Mouse (Mus musculus) midbrain, embryonic 10.5 days (tissue): ENCODE measurements around the gene Rgs6. TPM values are rescaled to one million over a fixed set of nuclear protein-coding genes. Genes with fewer than 3 reads are reported as not detected.

Experiments used
- DNase-seq: peaks from one replicate; pipeline ENCODE4 v3.0.0-alpha.2; 2017; ENCODE audit warnings: low spot score
- H3K27ac ChIP-seq: fragments of 300-500 bp; sonication (generic); replicated peaks from 2 replicates; pipeline ENCODE4 v1.5.1; 2016; ENCODE audit warnings: mild to moderate bottlenecking
- H3K27me3 ChIP-seq: fragments of 300-500 bp; sonication (generic); 2 replicates; pipeline ENCODE4 v1.6.1; 2016; ENCODE audit warnings: low read depth, mild to moderate bottlenecking; ENCODE audit not compliant: poor library complexity, severe bottlenecking
- H3K36me3 ChIP-seq: fragments of 300-500 bp; sonication (generic); 2 replicates; pipeline ENCODE4 v1.6.1; 2016; ENCODE audit warnings: mild to moderate bottlenecking, moderate library complexity
- H3K4me1 ChIP-seq: fragments of 300-500 bp; sonication (generic); 2 replicates; pipeline ENCODE4 v1.6.1; 2016
- H3K4me3 ChIP-seq: fragments of 300-500 bp; sonication (generic); 2 replicates; pipeline ENCODE4 v1.5.1; 2016; ENCODE audit warnings: mild to moderate bottlenecking, moderate library complexity
- H3K9me3 ChIP-seq: fragments of 300-500 bp; sonication (generic); replicated peaks from 2 replicates; pipeline ENCODE4 v1.6.1; 2016; ENCODE audit warnings: mild to moderate bottlenecking
- WGBS: fragments of 180-500 bp; shearing (Covaris S2); methylation state at CpG from one replicate; pipeline ENCODE4 v1.1.7; 2016; 5-methylcytosine and 5-hydroxymethylcytosine counted together
- polyA plus RNA-seq: library from polyadenylated mRNA; unstranded; fragments of >200 nt; fragmentation: Nextera tagmentation; extraction: Ambion mirVana; gene quantifications from 2 replicates; pipeline ENCODE4 v1.2.1, GENCODE M21; 2016

Rgs6 gene
- 0.33 and 0.78 TPM in 2 replicates for polyA plus RNA-seq

DNA sequence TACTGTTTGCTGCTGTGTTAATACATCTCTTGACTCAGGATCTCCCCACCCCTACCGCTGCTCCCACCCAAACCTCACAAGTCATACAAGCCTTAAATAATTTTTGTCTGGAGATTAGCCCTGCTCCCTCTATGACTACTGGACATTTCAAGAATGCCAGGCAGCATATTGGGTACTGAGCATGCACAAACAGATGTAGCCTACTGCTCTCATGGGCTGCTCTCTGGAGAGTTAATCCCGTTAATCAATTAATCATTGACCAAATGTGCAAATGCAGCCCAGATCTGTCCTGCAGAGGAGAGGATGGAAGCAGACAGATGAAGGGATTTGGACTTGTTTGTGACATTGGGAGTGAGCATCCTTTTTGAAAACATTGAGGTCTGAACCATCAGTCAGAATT, at the start of gene Rgs6:
Gene Rgs6 (plus strand): TSS at position 276 of the 400 bp plus-strand sequence.
- Histone ChIP-seq H3K4me3 (no peak within 1 kb of the TSS), H3K4me1 (peaks cover 17% of the 10 kb centered on the region), H3K27me3 (no peaks in the 10 kb centered on the region), H3K9me3 (0 out of 2 replicates have a peak, but pooled peaks cover 4% of the 10 kb centered on the region), H3K27ac (no peak within 1 kb of the TSS), H3K36me3 (no peaks in the 10 kb centered on the region)
- 90% methylated on average over 2 of the region's 2 CpGs for WGBS
- DNase-seq: no peak

DNA sequence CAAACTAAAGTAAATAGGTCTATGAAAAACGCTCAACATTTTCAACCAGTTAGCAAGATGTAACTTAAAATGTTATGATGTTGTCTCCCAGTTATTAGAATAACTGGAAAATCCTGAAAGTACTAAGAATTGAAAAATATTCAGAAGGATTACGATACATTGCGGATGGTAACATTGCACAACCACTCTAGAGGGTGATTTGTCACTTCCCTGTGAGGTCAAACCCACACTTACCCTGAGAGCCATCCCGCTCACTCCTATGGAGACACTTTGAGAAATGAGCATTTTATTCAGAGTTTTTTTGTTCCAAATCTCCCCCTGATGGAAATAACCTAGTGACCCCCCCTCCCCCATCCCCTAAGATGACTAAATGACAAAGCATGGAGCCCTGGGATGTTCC, 41.0 kb upstream of the Rgs6 start:
- peaks cover 10% of the 10 kb centered on the region; the same call in 1 of the 2 replicates for H3K9me3 ChIP-seq

DNA sequence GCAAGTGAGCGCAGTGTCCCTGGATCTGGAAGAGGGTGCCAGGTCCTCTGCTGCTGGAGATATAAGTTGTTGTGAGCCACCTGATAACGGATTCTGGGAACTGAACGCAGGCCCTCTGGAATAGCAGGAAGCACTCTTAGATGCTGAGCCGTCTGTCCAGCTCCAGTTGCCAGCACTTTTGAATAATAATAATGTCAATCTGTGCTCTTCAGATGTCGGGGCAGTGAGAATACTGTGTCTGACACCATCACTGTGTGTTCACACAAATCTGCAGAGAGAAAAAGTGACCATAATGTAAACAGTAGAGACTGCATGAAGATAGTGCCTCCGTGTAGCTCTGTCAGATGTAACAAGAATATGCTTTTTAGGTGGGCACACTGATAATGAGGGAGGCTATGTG, 38.9 kb upstream of the Rgs6 start:
- WGBS: 90% methylated on average over 6 of the region's 6 CpGs

More for the DNA sequence above, 41.0 kb upstream of the Rgs6 start:
- Histone ChIP-seq H3K4me3 (no peak overlapping the region), H3K36me3 (no peaks in the 10 kb centered on the region), H3K27me3 (no peaks in the 10 kb centered on the region), H3K4me1 (no peaks in the 10 kb centered on the region), H3K27ac (no peak overlapping the region)
- DNase-seq: no peak
- 88% methylated on average over 4 of the region's 4 CpGs for WGBS

DNA sequence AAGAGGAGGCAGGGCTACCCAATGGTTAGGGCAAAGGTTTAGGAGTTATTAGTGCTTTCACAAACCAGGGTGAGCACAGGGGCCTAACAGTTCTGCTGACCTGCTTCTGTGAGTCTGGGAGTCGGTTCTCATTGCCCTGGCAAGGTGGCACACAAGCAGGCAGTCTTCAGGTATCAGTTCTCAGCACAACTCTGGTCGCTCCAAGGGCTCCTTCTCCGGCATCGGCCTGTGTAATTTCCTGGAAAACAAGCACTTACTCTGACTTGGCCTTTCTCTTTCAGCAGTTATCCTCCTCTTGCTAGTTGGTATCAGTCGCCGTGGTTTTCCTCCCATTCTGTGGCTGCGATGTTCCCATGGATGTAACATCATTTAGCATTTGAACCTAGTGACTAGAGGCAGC, 38.0 kb upstream of the Rgs6 start:
- no peak overlapping the region for H3K4me3 ChIP-seq
- 92% methylated on average over 7 of the region's 7 CpGs for WGBS
- DNase-seq: no peak

More for the DNA sequence above, 38.9 kb upstream of the Rgs6 start:
- H3K4me1 ChIP-seq: no peaks in the 10 kb centered on the region
- H3K4me3 ChIP-seq: no peak overlapping the region
- DNase-seq: no peak
- H3K36me3 ChIP-seq: no peaks in the 10 kb centered on the region
- peaks cover 10% of the 10 kb centered on the region; the same call in 1 of the 2 replicates for H3K9me3 ChIP-seq
- no peak overlapping the region for H3K27ac ChIP-seq
- H3K27me3 ChIP-seq: no peaks in the 10 kb centered on the region

DNA sequence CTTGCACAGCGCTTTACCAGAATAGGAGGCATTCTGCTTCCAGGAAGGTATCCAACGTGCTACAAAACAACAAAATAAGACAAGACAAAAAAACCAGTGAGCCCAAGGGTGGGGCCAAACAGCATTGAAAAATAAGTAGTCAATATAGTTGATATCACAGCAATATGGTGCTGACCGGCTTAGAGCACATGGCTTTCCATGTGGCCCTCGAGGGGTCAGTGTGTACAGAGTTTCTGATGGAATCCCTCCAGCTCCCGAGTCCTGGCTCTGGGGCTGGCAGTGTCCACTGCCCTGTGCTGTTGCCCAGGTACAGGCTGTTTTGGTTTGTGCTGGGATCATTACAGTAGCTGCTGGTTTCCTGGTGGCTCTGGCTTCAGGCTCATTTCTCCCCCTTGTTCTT, 35.7 kb upstream of the Rgs6 start:
- H3K4me3 ChIP-seq: no peak overlapping the region
- no peak overlapping the region for H3K27ac ChIP-seq
- no peaks in the 10 kb centered on the region for H3K27me3 ChIP-seq
- 90% methylated on average over 5 of the region's 5 CpGs for WGBS
- H3K4me1 ChIP-seq: no peaks in the 10 kb centered on the region
- H3K9me3 ChIP-seq: peaks cover 10% of the 10 kb centered on the region; the same call in 1 of the 2 replicates
- no peaks in the 10 kb centered on the region for H3K36me3 ChIP-seq
- DNase-seq: no peak

More for the DNA sequence above, 38.0 kb upstream of the Rgs6 start:
- Histone ChIP-seq H3K27me3 (no peaks in the 10 kb centered on the region), H3K36me3 (no peaks in the 10 kb centered on the region), H3K27ac (no peak overlapping the region), H3K9me3 (peaks cover 10% of the 10 kb centered on the region; the same call in 1 of the 2 replicates), H3K4me1 (no peaks in the 10 kb centered on the region)

DNA sequence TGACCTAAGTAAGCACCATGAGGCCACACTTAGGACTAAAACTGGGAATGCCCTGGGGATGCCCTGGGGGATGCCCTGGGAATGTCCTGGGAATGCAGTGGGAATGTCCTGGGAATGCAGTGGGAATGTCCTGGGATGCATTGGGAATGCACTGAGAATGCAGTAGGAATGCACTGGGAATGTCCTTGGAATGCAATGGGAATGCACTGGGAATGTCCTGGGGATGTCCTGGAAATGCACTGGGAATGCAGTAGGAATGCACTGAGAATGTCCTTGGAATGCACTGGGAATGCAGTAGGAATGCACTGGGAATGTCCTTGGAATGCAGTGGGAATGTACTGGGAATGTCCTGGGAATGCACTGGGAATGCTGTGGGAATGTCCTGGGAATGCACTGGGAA, 25.2 kb upstream of the Rgs6 start:
- H3K4me3 ChIP-seq: no peak overlapping the region
- no peak for DNase-seq
- no peaks in the 10 kb centered on the region for H3K36me3 ChIP-seq
- no peaks in the 10 kb centered on the region for H3K9me3 ChIP-seq
- no peaks in the 10 kb centered on the region for H3K4me1 ChIP-seq
- no peaks in the 10 kb centered on the region for H3K27me3 ChIP-seq
- H3K27ac ChIP-seq: no peak overlapping the region

DNA sequence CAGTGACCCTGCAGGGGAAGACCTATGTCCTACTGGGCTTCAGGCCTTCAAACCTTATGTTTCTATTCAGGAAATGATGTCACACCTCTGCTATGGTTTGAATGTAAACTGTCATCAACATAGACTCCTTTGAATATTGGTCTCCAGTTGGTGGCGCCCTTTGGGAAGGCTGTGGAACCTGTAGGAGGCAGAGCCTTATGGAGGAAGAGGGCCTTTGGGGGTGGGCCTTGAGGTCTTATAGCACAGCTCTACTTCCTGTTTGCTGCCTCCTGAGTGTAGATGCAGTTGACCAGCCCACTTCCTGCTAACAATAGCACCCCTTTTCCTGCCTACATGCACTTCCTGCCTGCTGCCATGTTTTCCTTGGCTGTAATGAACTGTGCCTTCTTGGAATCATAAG, 19.7 kb upstream of the Rgs6 start:
- H3K36me3 ChIP-seq: no peaks in the 10 kb centered on the region
- 94% methylated on average over 1 of the region's 1 CpGs for WGBS
- H3K4me1 ChIP-seq: no peaks in the 10 kb centered on the region
- DNase-seq: no peak
- H3K27ac ChIP-seq: no peak overlapping the region
- H3K27me3 ChIP-seq: no peaks in the 10 kb centered on the region
- H3K4me3 ChIP-seq: no peak overlapping the region
- H3K9me3 ChIP-seq: no peaks in the 10 kb centered on the region

DNA sequence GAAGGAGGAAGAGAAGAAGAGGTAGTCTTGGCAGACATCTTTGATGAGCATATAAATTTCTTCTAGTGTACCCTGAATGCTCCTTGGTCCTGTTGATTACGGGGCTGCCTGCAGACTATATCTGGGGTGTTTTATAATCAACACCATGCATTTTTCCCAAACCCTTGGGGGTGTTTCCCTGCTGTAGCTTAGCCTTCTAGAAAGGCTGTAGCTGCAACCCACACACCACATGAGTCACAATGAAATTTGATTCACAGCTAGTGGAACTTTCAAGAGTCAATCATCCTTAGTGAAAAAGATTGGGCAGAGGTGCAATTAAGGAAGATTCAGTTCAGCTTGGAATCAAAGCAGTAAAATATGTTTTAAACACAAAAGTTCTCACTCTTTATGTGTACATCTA, 15.4 kb upstream of the Rgs6 start:
- DNase-seq: no peak
- Histone ChIP-seq H3K4me3 (no peak overlapping the region), H3K4me1 (no peaks in the 10 kb centered on the region), H3K27ac (no peak overlapping the region), H3K27me3 (no peaks in the 10 kb centered on the region), H3K9me3 (no peaks in the 10 kb centered on the region), H3K36me3 (no peaks in the 10 kb centered on the region)
- WGBS: 79% methylated on average over 1 of the region's 1 CpGs

DNA sequence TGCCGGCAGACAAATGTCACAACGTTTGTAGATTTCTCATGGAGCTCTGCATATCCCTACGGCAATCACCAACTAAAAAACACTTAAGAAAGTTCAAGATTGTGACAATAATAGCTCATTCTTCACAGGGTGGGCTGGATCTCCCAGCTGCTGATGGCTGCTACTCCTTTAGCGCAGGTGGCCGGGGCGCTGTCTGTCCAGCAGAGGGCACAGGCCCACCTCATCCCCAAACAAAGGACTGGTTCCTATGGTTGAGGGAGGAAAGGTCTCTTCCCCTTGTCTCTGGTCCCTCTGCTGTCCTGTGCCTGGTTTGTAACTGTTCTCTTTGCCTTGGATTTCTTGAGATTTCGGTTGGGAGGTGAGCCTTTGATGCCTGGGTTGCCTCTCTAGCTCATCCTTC, 1.5 kb upstream of the Rgs6 start:
- Histone ChIP-seq H3K36me3 (no peaks in the 10 kb centered on the region), H3K4me3 (no peak overlapping the region), H3K27me3 (no peaks in the 10 kb centered on the region), H3K9me3 (no peaks in the 10 kb centered on the region), H3K27ac (no peak overlapping the region), H3K4me1 (peaks cover 17% of the 10 kb centered on the region)
- 44% methylated on average over 7 of the region's 7 CpGs for WGBS
- DNase-seq: peak; percentile 23

DNA sequence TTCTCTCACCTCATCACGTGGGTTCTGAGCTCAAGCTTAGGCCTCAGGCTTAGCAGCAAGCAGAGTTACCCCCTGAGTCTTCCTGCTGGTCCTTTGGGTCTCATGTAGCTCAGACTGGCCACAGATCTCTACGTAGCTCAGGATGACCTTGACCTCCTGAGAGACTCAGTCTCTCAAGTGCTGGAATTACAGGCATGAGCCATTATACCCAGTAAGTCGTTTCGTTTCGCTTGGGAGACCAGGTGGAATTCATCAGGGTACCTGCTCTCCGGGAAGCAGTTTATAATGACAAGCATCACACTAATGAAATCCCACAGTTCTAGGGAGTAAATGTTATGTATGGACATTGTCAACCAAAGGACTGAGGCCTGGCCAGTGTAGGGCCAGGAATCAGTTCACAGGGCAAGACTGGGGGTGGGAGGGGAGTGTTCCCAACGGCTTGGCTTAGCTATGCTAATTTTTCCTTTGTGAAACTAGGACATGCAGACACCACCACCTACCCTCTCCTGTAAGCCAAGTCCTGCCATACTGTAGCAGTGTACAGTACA, 670 bp upstream of the Rgs6 start:
- no peak overlapping the region for H3K27ac ChIP-seq
- 62% methylated on average over 7 of the region's 7 CpGs for WGBS
- no peaks in the 10 kb centered on the region for H3K9me3 ChIP-seq
- H3K36me3 ChIP-seq: no peaks in the 10 kb centered on the region
- H3K4me1 ChIP-seq: peaks cover 17% of the 10 kb centered on the region
- DNase-seq: no peak
- no peaks in the 10 kb centered on the region for H3K27me3 ChIP-seq
- H3K4me3 ChIP-seq: no peak overlapping the region

DNA sequence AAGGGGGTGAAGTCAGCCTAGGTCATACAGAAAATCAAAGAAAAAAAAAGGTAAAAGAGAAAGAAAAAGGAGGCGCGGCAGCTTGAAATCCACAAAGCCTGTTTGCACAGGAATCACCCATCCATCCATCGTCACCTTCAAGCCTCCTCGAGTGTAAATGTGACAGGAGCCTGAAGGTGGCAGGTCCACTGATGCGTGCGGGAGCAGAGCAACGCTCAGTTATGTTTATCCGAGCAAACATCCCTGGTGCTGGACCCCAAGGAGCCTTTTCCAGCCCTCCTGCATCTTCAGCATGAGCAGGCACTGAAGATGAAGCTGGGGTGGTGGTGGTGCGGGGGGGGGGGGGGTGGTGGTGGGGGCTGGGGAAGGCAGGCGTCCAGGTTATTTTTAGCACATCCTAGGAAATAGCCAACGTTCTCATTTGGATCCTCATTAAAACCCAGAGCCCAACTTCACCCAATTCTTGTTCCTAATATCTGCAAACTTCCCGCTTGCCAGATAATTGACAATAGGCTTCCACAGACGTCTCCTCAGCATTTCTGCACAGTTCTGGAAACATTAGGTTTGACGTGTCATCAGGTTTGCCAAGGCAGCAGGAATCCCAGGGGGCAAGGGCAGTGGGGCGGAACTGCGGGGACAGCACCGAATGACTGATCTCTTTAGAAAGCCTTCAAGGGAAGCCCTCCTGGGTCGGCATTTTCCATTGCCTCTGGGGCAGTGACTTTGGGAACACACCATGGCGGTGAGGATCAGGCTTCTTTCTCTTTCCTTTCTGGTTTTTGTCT, 946 bp downstream of the Rgs6 start:
- H3K4me3 ChIP-seq: no peak overlapping the region
- H3K27me3 ChIP-seq: no peaks in the 10 kb centered on the region
- WGBS: 37% methylated on average over 19 of the region's 19 CpGs
- peaks cover 17% of the 10 kb centered on the region for H3K4me1 ChIP-seq
- DNase-seq: no peak
- 0 out of 2 replicates have a peak overlapping the region, but pooled peaks have one; percentile 17 for H3K27ac ChIP-seq
- H3K36me3 ChIP-seq: no peaks in the 10 kb centered on the region
- 0 out of 2 replicates have a peak, but pooled peaks cover 7% of the 10 kb centered on the region for H3K9me3 ChIP-seq

DNA sequence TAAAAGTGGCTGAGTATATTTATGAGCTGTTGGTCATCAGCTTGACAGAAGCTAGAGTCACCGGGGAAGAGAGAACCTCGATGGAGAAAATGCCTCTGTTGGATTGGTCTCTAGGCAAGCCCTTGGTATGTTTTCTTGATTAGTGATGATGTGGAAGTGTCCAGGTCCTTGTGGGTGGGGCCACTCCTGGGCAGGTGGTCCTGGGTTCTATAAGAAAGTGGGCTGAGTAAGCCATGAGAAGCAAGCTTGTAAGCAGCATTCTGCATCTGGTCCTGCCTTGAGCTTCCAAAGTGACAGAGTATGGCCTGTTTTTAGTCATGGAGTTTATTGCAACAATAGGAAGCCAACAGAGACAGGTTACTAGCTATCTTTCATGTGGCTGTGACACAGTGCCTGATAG, 10.9 kb downstream of the Rgs6 start:
- no peaks in the 10 kb centered on the region for H3K9me3 ChIP-seq
- no peak overlapping the region for H3K27ac ChIP-seq
- H3K4me1 ChIP-seq: no peaks in the 10 kb centered on the region; the same call in 1 of the 2 replicates
- H3K4me3 ChIP-seq: no peak overlapping the region
- H3K27me3 ChIP-seq: no peaks in the 10 kb centered on the region
- H3K36me3 ChIP-seq: no peaks in the 10 kb centered on the region
- DNase-seq: no peak
- WGBS: 94% methylated on average over 2 of the region's 2 CpGs

DNA sequence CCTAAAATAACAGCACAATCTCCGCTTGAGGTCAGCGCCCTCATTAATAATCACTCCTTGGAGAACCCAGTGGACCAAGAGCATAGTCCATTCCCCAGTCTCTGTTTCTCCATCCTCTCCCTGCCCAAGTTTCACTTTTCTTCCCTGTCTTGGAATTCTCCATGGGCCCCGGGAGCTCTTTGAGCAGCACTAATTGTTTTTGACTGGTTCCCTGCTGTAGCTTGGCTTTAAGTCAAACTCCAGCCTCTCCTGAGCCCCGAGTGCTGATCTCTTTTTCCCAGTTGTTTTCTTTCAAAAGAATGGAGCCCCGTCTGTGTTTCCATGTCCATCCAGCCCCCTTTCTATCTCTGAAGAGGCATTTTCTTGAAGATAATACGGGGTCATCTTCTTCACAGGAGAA, 12.3 kb downstream of the Rgs6 start:
- H3K36me3 ChIP-seq: no peaks in the 10 kb centered on the region
- no peaks in the 10 kb centered on the region for H3K9me3 ChIP-seq
- 44% methylated on average over 6 of the region's 6 CpGs for WGBS
- no peak for DNase-seq
- H3K27ac ChIP-seq: no peak overlapping the region
- H3K4me3 ChIP-seq: no peak overlapping the region
- no peaks in the 10 kb centered on the region; the same call in 1 of the 2 replicates for H3K4me1 ChIP-seq
- H3K27me3 ChIP-seq: no peaks in the 10 kb centered on the region
